Mouse (Mus musculus): Measurements from ENCODE around the gene Gcnt1. TPM values are rescaled to one million over a fixed set of nuclear protein-coding genes. Genes with fewer than 3 reads are reported as not detected.

Gcnt1 gene
- polyA plus RNA-seq, 1 experiment = 3.9 TPM

- Histone ChIP-seq H3K27me3 (ENCODE audit: control insufficient read depth, insufficient read depth, low read length) (no peaks in the 10 kb centered on the region), H3K4me1 (ENCODE audit: control insufficient read depth, insufficient read depth, low read length) (no peaks in the 10 kb centered on the region), H3K27ac (ENCODE audit: insufficient read depth, low read length) (no peak overlapping the region), H3K4me3 (replicated peaks; ENCODE audit: insufficient read depth, low read depth, low read length) (no peak overlapping the region)
- TF ChIP-seq CTCF (IDR thresholded peaks at IDR 0.05; ENCODE audit: borderline replicate concordance, insufficient read depth, low read depth, low read length) (no peak), POLR2A (IDR thresholded peaks at IDR 0.05; ENCODE audit: borderline replicate concordance, insufficient read depth, low read length) (no peak)
- WGBS = 94% methylated on average over 4 of the region's 4 CpGs
- DNase-seq = no peak
These were observed 52.9 kb downstream of the Gcnt1 start for GRCm38 (mm10) chr19:17319770-17320169.

DNA sequence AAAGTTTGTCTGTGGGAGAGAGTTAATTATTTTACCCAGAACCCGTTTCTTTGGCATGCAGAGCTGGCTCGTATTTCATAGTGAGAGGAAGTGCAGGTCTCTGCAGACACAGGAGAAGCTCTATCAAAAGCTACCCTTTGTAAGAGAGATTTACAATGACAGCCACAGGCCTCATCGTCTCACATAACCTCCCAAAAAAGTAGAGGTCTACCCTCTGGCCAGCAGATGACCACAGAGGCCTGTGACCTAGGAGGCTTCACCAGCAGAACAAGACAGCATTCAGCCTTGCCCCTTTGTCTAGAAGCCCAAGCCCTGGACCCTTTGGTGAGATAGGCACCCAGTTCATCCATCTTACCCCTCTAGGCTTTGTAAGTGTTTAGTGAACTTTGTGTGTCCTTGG lies 53.9 kb downstream of the Gcnt1 start:
- TF ChIP-seq POLR2A (IDR thresholded peaks at IDR 0.05; ENCODE audit: borderline replicate concordance, insufficient read depth, low read length) = no peak
- no peak for TF ChIP-seq CTCF (IDR thresholded peaks at IDR 0.05; ENCODE audit: borderline replicate concordance, insufficient read depth, low read depth, low read length)
- Histone ChIP-seq H3K4me3 (replicated peaks; ENCODE audit: insufficient read depth, low read depth, low read length) (no peak overlapping the region), H3K4me1 (ENCODE audit: control insufficient read depth, insufficient read depth, low read length) (no peaks in the 10 kb centered on the region), H3K27ac (ENCODE audit: insufficient read depth, low read length) (no peak overlapping the region), H3K27me3 (ENCODE audit: control insufficient read depth, insufficient read depth, low read length) (no peaks in the 10 kb centered on the region)
- DNase-seq = no peak
- WGBS = 64% methylated on average over 3 of the region's 3 CpGs

- Histone ChIP-seq H3K4me1 (ENCODE audit: control insufficient read depth, insufficient read depth, low read length) (no peaks in the 10 kb centered on the region), H3K4me3 (replicated peaks; ENCODE audit: insufficient read depth, low read depth, low read length) (no peak overlapping the region), H3K27me3 (ENCODE audit: control insufficient read depth, insufficient read depth, low read length) (no peaks in the 10 kb centered on the region), H3K27ac (ENCODE audit: insufficient read depth, low read length) (no peak overlapping the region)
- DNase-seq = no peak
- 91% methylated on average over 2 of the region's 2 CpGs for WGBS
- TF ChIP-seq CTCF (IDR thresholded peaks at IDR 0.05; ENCODE audit: borderline replicate concordance, insufficient read depth, low read depth, low read length) = no peak
- no peak for TF ChIP-seq POLR2A (IDR thresholded peaks at IDR 0.05; ENCODE audit: borderline replicate concordance, insufficient read depth, low read length)
These were observed 56.2 kb downstream of the Gcnt1 start for GRCm38 (mm10) chr19:17316311-17317003.

- Histone ChIP-seq H3K4me1 (ENCODE audit: control insufficient read depth, insufficient read depth, low read length) (no peaks in the 10 kb centered on the region), H3K27me3 (ENCODE audit: control insufficient read depth, insufficient read depth, low read length) (no peaks in the 10 kb centered on the region), H3K27ac (ENCODE audit: insufficient read depth, low read length) (no peak overlapping the region), H3K4me3 (replicated peaks; ENCODE audit: insufficient read depth, low read depth, low read length) (no peak overlapping the region)
- WGBS = 82% methylated on average over 2 of the region's 2 CpGs
- DNase-seq = no peak
- TF ChIP-seq POLR2A (IDR thresholded peaks at IDR 0.05; ENCODE audit: borderline replicate concordance, insufficient read depth, low read length) (no peak), CTCF (IDR thresholded peaks at IDR 0.05; ENCODE audit: borderline replicate concordance, insufficient read depth, low read depth, low read length) (no peak)
These were observed 58.2 kb downstream of the Gcnt1 start for GRCm38 (mm10) chr19:17314451-17314850.

DNA sequence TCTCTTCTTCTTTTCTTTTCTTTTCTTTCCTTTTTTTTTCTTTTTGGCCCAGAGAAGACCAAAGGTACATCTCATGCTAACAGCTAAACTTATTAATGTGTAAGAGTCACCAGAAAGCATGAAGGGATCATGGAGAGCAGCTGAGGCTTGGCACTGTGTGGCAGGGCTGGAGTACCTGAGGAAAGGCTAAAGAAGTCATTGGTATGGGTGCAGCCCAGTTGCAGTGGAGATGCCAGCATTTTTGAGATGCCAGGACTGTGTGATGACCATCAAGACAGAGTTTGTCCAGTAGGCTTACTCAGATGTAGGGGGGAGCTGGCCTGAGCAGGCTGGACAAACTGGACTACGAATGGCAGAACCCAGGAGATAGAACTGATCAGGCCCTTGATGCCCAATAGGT lies 58.9 kb downstream of the Gcnt1 start:
- DNase-seq = no peak
- Histone ChIP-seq H3K4me3 (replicated peaks; ENCODE audit: insufficient read depth, low read depth, low read length) (no peak overlapping the region), H3K4me1 (ENCODE audit: control insufficient read depth, insufficient read depth, low read length) (no peaks in the 10 kb centered on the region), H3K27ac (ENCODE audit: insufficient read depth, low read length) (no peak overlapping the region), H3K27me3 (ENCODE audit: control insufficient read depth, insufficient read depth, low read length) (no peaks in the 10 kb centered on the region)
- TF ChIP-seq POLR2A (IDR thresholded peaks at IDR 0.05; ENCODE audit: borderline replicate concordance, insufficient read depth, low read length) = no peak
- no peak for TF ChIP-seq CTCF (IDR thresholded peaks at IDR 0.05; ENCODE audit: borderline replicate concordance, insufficient read depth, low read depth, low read length)
- 90% methylated on average over 1 of the region's 1 CpGs for WGBS

GRCm38 (mm10) chr19:17312671-17313180 lies 59.9 kb downstream of the Gcnt1 start:
- H3K4me3 ChIP-seq (replicated peaks; ENCODE audit: insufficient read depth, low read depth, low read length) = no peak overlapping the region
- DNase-seq = no peak
- no peak overlapping the region for H3K27ac ChIP-seq (ENCODE audit: insufficient read depth, low read length)
- WGBS = 94% methylated on average over 5 of the region's 5 CpGs
- H3K27me3 ChIP-seq (ENCODE audit: control insufficient read depth, insufficient read depth, low read length) = no peaks in the 10 kb centered on the region
- TF ChIP-seq POLR2A (IDR thresholded peaks at IDR 0.05; ENCODE audit: borderline replicate concordance, insufficient read depth, low read length) (no peak), CTCF (IDR thresholded peaks at IDR 0.05; ENCODE audit: borderline replicate concordance, insufficient read depth, low read depth, low read length) (no peak)
- H3K4me1 ChIP-seq (ENCODE audit: control insufficient read depth, insufficient read depth, low read length) = no peaks in the 10 kb centered on the region

DNA sequence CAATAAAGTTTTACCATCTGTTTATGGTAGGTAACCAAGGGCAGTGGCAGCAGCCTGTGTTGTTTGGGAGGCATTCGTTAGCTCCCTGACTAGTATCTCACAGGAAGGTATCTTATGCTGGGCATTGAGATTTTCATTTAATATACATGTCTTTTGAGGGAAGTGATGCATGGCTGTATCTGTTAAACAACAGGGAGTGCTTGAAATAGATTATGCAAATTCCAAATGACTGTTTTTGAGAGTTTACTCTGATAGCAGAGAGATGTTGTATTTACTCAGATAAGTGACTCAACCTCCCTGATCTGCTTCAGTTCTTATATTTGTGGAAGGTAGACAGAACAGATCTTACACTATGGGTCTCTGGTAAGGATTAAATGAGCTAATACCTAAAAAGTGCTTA lies 61.1 kb downstream of the Gcnt1 start:
- Histone ChIP-seq H3K27ac (ENCODE audit: insufficient read depth, low read length) (no peak overlapping the region), H3K27me3 (ENCODE audit: control insufficient read depth, insufficient read depth, low read length) (no peaks in the 10 kb centered on the region), H3K4me1 (ENCODE audit: control insufficient read depth, insufficient read depth, low read length) (no peaks in the 10 kb centered on the region), H3K4me3 (replicated peaks; ENCODE audit: insufficient read depth, low read depth, low read length) (no peak overlapping the region)
- DNase-seq = no peak
- 84% methylated on average over 1 of the region's 1 CpGs for WGBS
- TF ChIP-seq CTCF (IDR thresholded peaks at IDR 0.05; ENCODE audit: borderline replicate concordance, insufficient read depth, low read depth, low read length) (no peak), POLR2A (IDR thresholded peaks at IDR 0.05; ENCODE audit: borderline replicate concordance, insufficient read depth, low read length) (no peak)

GRCm38 (mm10) chr19:17311031-17311430 lies 61.6 kb downstream of the Gcnt1 start:
- 97% methylated on average over 2 of the region's 2 CpGs for WGBS
- TF ChIP-seq CTCF (IDR thresholded peaks at IDR 0.05; ENCODE audit: borderline replicate concordance, insufficient read depth, low read depth, low read length) = no peak
- no peak for TF ChIP-seq POLR2A (IDR thresholded peaks at IDR 0.05; ENCODE audit: borderline replicate concordance, insufficient read depth, low read length)
- DNase-seq = no peak
- no peak overlapping the region for H3K4me3 ChIP-seq (replicated peaks; ENCODE audit: insufficient read depth, low read depth, low read length)
- H3K4me1 ChIP-seq (ENCODE audit: control insufficient read depth, insufficient read depth, low read length) = no peaks in the 10 kb centered on the region
- H3K27me3 ChIP-seq (ENCODE audit: control insufficient read depth, insufficient read depth, low read length) = no peaks in the 10 kb centered on the region
- no peak overlapping the region for H3K27ac ChIP-seq (ENCODE audit: insufficient read depth, low read length)
